Mouse (Mus musculus) midbrain, embryonic 10.5 days (tissue): Measurements from ENCODE around the gene Itsn1. TPM values are rescaled to one million over a fixed set of nuclear protein-coding genes. Genes with fewer than 3 reads are reported as not detected.

Experiments used
- DNase-seq: peaks from one replicate; pipeline ENCODE4 v3.0.0-alpha.2; 2017; ENCODE audit warnings: low spot score
- H3K27ac ChIP-seq: fragments of 300-500 bp; sonication (generic); replicated peaks from 2 replicates; pipeline ENCODE4 v1.5.1; 2016; ENCODE audit warnings: mild to moderate bottlenecking
- H3K27me3 ChIP-seq: fragments of 300-500 bp; sonication (generic); 2 replicates; pipeline ENCODE4 v1.6.1; 2016; ENCODE audit warnings: low read depth, mild to moderate bottlenecking; ENCODE audit not compliant: poor library complexity, severe bottlenecking
- H3K36me3 ChIP-seq: fragments of 300-500 bp; sonication (generic); 2 replicates; pipeline ENCODE4 v1.6.1; 2016; ENCODE audit warnings: mild to moderate bottlenecking, moderate library complexity
- H3K4me1 ChIP-seq: fragments of 300-500 bp; sonication (generic); 2 replicates; pipeline ENCODE4 v1.6.1; 2016
- H3K4me3 ChIP-seq: fragments of 300-500 bp; sonication (generic); 2 replicates; pipeline ENCODE4 v1.5.1; 2016; ENCODE audit warnings: mild to moderate bottlenecking, moderate library complexity
- H3K9me3 ChIP-seq: fragments of 300-500 bp; sonication (generic); replicated peaks from 2 replicates; pipeline ENCODE4 v1.6.1; 2016; ENCODE audit warnings: mild to moderate bottlenecking
- WGBS: fragments of 180-500 bp; shearing (Covaris S2); methylation state at CpG from one replicate; pipeline ENCODE4 v1.1.7; 2016; 5-methylcytosine and 5-hydroxymethylcytosine counted together
- polyA plus RNA-seq: library from polyadenylated mRNA; unstranded; fragments of >200 nt; fragmentation: Nextera tagmentation; extraction: Ambion mirVana; gene quantifications from 2 replicates; pipeline ENCODE4 v1.2.1, GENCODE M21; 2016

Itsn1 gene
- polyA plus RNA-seq, 1 experiment from 2014 or later = 49.5 TPM

DNA sequence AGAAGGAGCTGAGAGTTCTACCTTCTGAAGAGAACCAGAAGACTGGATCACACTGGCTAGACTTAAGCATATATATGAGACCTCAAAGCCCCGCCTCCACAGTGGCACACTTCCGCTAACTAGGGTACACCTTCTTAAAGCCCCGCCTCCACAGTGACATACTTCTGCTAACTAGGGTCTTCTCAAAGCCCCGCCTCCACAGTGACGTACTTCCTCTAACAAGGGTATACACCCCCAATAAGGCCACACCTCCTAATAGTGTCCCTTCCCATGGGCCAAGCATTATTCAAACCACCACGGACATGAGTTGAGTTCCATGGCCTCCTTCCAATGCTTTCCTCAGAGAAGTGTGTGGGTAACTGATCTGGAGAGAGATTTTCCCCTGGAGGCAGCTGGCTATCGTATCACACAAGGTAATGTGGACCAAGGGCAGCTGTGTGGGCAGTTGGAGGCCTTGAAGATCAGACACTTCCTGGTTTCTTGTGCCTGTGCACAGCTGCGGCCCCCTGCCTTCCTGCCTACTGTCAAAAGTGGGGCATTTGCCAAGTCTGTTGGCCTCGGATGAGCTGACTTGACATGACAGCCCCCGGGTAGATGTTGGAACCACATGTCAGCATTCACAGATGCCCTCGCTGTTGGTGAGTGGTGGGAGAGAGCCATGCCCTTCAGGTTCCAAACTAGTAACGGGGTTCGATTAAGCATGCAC lies 174.9 kb downstream of the Itsn1 start:
- Histone ChIP-seq H3K4me3 (no peak overlapping the region), H3K36me3 (peaks cover 14% of the 10 kb centered on the region; the same call in 1 of the 2 replicates), H3K4me1 (peaks cover 12% of the 10 kb centered on the region), H3K27me3 (no peaks in the 10 kb centered on the region), H3K9me3 (no peaks in the 10 kb centered on the region; the same call in 1 of the 2 replicates), H3K27ac (no peak overlapping the region)
- DNase-seq = no peak
- WGBS = 93% methylated on average over 13 of the region's 13 CpGs

DNA sequence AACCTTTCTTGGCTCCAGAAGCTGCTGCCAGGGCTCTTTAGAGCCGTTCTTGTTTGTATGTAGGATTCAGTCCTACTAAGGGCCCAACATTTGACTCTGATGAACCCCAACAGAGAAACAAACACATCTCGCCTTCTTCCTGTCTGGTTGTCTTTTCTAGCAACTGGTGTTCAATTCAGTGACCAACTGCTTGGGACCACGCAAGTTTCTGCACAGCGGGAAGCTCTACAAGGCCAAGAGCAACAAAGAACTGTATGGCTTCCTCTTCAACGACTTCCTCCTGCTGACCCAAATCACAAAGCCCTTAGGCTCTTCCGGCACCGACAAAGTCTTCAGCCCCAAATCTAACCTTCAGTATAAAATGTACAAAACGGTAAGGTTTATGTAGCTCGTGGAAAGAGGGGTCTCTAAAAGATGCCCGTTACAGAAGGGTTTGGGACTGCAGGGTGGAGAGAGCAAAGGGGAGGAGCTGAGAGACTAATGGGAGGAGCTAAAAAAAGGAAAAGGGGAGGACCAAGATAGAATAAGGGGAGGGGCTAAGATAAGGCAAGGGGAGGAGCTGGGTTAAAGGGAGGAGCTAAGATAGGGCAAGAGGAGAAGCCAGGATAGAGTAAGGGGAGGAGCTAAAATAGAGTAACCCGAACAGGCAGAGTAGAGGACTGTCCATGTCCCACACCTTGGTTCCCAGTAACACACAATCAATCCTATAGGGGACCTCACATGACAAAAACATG lies 176.2 kb downstream of the Itsn1 start:
- H3K9me3 ChIP-seq = no peaks in the 10 kb centered on the region; the same call in 1 of the 2 replicates
- H3K27me3 ChIP-seq = no peaks in the 10 kb centered on the region
- no peak overlapping the region for H3K27ac ChIP-seq
- 91% methylated on average over 11 of the region's 11 CpGs for WGBS
- H3K4me3 ChIP-seq = no peak overlapping the region
- H3K36me3 ChIP-seq = peaks cover 14% of the 10 kb centered on the region; the same call in 1 of the 2 replicates
- H3K4me1 ChIP-seq = 0 out of 2 replicates have a peak, but pooled peaks cover 1% of the 10 kb centered on the region
- no peak for DNase-seq

DNA sequence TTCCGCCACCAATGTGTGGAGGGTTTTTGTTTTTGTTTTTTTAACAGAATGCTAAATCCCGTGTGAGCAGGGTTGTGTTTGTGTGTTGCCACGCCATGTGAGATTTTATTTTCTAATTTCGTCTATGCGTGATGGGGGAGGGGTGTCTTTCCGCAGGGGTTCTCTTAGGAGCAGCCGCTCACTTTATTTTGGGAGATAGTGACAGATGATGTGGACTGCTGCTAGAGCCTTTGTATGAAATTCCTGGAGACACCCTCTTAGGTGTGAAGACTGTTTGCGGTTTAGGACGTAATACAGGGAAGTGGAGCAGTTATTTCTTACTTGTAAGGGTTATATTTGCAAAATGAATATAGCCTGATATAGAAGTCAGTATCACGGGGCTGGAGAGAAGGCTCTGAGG lies 176.9 kb downstream of the Itsn1 start:
- H3K4me1 ChIP-seq = no peaks in the 10 kb centered on the region
- no peak overlapping the region for H3K4me3 ChIP-seq
- peaks cover 14% of the 10 kb centered on the region; the same call in 1 of the 2 replicates for H3K36me3 ChIP-seq
- no peaks in the 10 kb centered on the region for H3K27me3 ChIP-seq
- 90% methylated on average over 10 of the region's 10 CpGs for WGBS
- H3K9me3 ChIP-seq = no peaks in the 10 kb centered on the region; the same call in 1 of the 2 replicates
- no peak for DNase-seq
- H3K27ac ChIP-seq = no peak overlapping the region

DNA sequence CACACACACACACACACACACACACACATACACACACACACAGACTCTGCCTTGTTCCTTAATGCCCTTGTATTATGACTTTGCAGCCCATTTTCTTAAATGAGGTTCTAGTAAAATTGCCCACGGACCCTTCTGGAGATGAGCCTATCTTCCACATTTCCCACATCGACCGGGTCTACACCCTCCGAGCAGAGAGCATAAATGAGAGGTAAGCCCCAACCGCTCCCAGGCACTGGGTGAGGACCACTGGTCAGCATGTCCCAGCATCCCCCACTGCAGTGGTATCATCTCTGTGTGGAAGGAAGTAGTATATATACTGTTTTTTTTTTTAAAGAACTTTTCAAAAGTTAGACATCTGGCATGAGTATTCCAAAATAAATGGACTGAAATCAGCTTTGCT lies 177.6 kb downstream of the Itsn1 start:
- peaks cover 14% of the 10 kb centered on the region; the same call in 1 of the 2 replicates for H3K36me3 ChIP-seq
- H3K4me3 ChIP-seq = no peak overlapping the region
- H3K27ac ChIP-seq = no peak overlapping the region
- DNase-seq = no peak
- 92% methylated on average over 5 of the region's 5 CpGs for WGBS
- no peaks in the 10 kb centered on the region for H3K27me3 ChIP-seq
- H3K4me1 ChIP-seq = no peaks in the 10 kb centered on the region
- no peaks in the 10 kb centered on the region; the same call in 1 of the 2 replicates for H3K9me3 ChIP-seq

DNA sequence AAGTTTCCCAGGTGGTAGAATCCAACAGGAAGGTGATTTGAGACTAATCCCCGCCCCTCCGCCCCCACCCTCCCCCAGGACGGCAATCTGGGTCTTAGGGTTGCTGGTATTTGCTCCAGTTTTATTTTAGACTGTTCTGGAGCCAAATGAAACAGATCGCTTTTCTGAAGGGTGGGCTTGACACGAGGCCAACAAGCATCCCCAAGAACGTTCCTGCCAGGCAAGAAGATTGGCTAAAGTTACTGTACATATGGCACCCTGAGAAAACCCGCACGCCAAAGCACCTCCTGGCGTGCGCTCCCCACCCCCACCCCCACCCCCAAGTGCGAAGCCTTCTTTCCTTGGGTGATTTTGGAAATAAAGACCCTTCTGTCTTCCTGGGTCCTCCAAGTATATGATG lies 178.1 kb downstream of the Itsn1 start:
- H3K27ac ChIP-seq = no peak overlapping the region
- DNase-seq = no peak
- no peaks in the 10 kb centered on the region; the same call in 1 of the 2 replicates for H3K9me3 ChIP-seq
- no peaks in the 10 kb centered on the region for H3K27me3 ChIP-seq
- WGBS = 80% methylated on average over 11 of the region's 11 CpGs
- H3K4me1 ChIP-seq = no peaks in the 10 kb centered on the region
- no peak overlapping the region for H3K4me3 ChIP-seq
- peaks cover 16% of the 10 kb centered on the region; the same call in 1 of the 2 replicates for H3K36me3 ChIP-seq

DNA sequence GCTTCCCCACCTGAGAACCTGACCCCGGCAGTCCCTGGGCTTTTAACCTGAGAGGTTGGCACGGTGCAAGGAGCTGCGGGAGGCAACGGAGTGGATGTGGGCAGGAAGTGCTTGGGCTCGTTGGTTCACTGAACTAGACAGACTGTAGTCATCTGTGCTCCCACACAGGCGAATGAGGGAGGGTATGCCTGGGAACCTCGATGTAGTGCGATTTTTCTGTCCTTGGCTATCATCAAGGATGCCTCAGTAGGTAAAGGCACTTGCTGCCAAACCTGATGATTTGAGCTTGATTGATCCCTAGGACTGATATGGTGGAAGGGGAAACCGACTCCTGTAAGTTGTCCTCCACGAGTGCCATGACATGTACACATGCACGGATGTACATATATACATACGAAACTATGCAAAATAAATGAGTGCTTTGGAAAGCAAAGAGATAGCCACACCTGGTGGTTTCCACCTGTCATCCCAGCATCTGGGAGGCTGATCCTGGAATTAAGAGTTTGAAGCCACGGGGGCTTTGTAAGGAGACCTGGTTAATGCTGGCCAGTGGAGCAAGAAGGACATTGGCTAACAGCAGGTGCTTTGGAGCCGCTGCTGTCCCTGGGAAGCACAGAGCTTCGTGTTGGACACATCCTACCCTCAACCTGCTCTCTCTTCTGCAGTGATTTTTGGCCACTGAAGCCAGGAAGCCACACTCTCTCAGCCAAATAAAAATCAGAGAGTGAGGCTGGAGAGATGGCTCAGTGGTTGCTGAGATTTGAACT lies 180.7 kb downstream of the Itsn1 start:
- H3K4me1 ChIP-seq = no peaks in the 10 kb centered on the region
- DNase-seq = no peak
- WGBS = 91% methylated on average over 15 of the region's 15 CpGs

DNA sequence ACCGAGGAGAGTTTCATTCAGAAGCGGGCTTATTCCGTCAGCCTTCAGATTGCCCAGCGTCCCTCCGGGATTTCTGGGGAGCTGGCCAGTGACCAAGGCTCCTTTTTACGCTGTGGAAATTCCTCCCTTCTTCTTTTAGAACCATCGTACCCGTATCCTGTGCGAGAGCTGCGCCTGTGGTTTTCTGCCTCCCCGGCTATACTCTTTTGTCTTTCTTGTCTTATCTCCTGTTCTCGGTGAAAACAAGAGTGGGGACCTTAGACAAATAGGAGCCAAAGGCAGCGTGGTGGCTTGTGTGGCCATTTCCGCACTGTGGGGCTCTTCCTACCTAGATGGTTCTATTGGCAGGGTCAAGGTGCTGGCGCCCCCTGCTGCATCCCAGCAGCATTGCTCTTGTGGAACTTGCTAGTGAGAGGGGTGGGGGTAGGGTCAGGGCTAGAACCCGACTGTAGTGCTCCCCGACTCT lies 188.6 kb downstream of the Itsn1 start:
- Histone ChIP-seq H3K36me3 (0 out of 2 replicates have a peak, but pooled peaks cover under 1% of the 10 kb centered on the region), H3K27ac (peak overlapping the region; percentile 10; the same call in 1 of the 2 replicates), H3K27me3 (no peaks in the 10 kb centered on the region), H3K4me3 (peak overlapping the region; percentile 10; the same call in 1 of the 2 replicates), H3K4me1 (peaks cover 21% of the 10 kb centered on the region), H3K9me3 (no peaks in the 10 kb centered on the region)
- 38% methylated on average over 17 of the region's 17 CpGs for WGBS
- DNase-seq = peak; percentile 85

More for the DNA sequence above, 180.7 kb downstream of the Itsn1 start:
- Histone ChIP-seq H3K27me3 (no peaks in the 10 kb centered on the region), H3K9me3 (no peaks in the 10 kb centered on the region), H3K36me3 (0 out of 2 replicates have a peak, but pooled peaks cover 5% of the 10 kb centered on the region), H3K27ac (no peak overlapping the region), H3K4me3 (no peak overlapping the region)

DNA sequence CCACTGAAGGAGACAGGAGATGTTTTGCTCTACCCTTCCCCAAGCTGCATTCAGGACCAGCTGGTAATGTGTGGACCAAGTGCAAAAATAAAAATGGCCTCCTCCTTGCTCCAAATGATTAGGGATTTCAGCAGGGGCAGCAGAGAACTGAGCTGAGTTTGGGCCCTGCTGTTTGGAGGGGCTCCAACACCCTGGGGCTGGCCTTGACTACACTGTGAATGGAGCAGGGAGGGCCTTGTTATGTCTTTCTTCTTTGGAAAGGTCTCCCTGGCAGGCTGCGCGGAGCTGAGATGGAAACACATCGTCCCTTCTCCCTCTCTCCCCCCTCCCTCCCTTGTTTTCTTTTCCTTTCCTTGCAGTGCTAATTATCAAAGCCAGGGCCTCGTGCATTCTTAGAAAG lies 189.4 kb downstream of the Itsn1 start:
- WGBS = 82% methylated on average over 4 of the region's 4 CpGs
- Histone ChIP-seq H3K4me3 (no peak overlapping the region), H3K27me3 (no peaks in the 10 kb centered on the region), H3K36me3 (peaks cover 8% of the 10 kb centered on the region), H3K4me1 (peaks cover 21% of the 10 kb centered on the region), H3K9me3 (no peaks in the 10 kb centered on the region), H3K27ac (peak overlapping the region; percentile 34)
- DNase-seq = no peak

DNA sequence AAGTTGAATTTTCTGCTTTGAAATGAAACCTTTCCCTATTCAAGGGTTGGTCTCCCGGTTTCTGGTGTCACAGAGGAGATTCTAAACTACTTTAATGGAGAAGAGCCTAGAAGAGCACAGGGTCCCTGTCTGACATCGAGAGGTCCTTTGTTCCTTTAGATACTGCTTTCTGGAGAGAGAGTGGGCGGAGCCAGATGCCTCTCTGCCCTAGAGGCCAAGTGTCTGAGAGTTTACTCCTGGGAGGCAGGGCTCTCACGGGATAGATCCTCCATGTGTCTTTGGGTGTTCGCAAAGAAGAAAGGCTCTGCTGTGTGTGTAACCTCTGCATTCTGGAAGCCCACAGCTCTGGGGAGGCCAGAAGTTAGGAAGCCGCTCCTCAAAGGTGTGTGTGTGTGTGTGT lies 190.0 kb downstream of the Itsn1 start:
- 53% methylated on average over 6 of the region's 6 CpGs for WGBS
- Histone ChIP-seq H3K9me3 (no peaks in the 10 kb centered on the region), H3K27me3 (no peaks in the 10 kb centered on the region), H3K4me1 (peaks cover 21% of the 10 kb centered on the region), H3K4me3 (no peak overlapping the region), H3K27ac (peak overlapping the region; percentile 34), H3K36me3 (peaks cover 14% of the 10 kb centered on the region)
- no peak for DNase-seq

DNA sequence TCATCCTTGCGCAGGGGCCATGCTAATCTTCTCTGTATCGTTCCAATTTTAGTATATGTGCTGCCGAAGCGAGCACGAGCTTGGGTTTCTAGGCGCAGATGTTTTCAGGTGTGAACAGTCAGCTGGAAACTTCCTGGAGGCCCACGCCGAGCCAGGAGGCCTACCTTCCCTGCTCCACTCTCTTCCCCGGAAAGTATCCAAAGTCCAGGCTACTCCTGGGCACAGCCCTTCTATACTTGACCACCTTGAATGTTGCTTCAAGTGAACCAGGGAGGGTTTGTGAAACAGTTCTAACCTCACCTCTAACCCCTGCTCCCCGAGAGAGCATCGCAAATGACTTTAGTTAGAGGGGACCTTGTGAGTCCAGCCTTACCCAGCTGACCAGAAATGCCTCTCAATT lies 192.3 kb downstream of the Itsn1 start:
- no peak overlapping the region for H3K4me3 ChIP-seq
- DNase-seq = no peak
- peaks cover 37% of the 10 kb centered on the region for H3K36me3 ChIP-seq
- H3K27me3 ChIP-seq = no peaks in the 10 kb centered on the region
- peaks cover 21% of the 10 kb centered on the region for H3K4me1 ChIP-seq
- 93% methylated on average over 11 of the region's 11 CpGs for WGBS
- H3K9me3 ChIP-seq = no peaks in the 10 kb centered on the region
- no peak overlapping the region for H3K27ac ChIP-seq

DNA sequence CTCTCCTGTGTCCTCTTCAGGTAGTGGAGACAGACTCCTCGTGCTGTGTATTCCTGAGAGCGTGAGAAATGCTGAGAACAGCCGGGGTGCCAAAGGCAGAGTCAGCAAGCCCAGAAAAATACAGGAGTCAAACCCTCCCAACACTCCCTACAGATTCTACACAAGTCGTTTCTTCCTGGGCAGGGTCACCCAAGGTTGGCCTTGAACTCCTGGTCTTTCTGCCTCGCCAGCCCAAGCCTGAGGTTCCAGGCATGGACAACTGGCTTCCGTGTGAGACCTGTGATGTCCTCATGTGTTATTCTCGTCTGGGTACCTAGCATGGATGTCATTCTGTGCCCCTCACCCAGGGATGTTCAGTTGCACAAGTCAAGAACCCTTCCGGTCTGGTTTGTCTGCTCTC lies 193.9 kb downstream of the Itsn1 start:
- no peak overlapping the region for H3K4me3 ChIP-seq
- H3K27me3 ChIP-seq = no peaks in the 10 kb centered on the region
- H3K36me3 ChIP-seq = peaks cover 53% of the 10 kb centered on the region
- no peak overlapping the region for H3K27ac ChIP-seq
- WGBS = 83% methylated on average over 8 of the region's 8 CpGs
- DNase-seq = no peak
- H3K9me3 ChIP-seq = no peaks in the 10 kb centered on the region
- H3K4me1 ChIP-seq = peaks cover 14% of the 10 kb centered on the region

DNA sequence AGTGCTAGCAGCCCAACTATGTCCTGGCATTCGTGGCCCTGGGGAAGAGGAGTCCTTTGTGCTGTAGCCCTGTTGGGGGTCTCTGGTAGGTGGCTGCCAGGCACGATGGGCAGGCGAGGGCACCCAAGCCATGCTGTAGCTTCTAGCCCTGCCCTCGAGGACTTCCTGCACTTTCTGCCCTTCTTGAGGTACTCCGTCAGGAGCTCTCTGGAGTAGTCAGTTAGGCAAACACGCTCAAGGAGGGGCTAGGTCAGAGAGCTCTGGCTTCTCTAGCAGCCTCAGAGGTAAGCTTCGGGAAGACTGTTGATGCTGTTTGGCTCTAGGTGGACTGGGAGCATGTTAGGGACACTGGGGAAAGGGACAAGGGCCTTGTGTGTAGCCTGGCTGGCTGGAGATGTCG lies 195.3 kb downstream of the Itsn1 start:
- Histone ChIP-seq H3K36me3 (peaks cover 68% of the 10 kb centered on the region), H3K4me3 (no peak overlapping the region), H3K27ac (no peak overlapping the region), H3K9me3 (no peaks in the 10 kb centered on the region), H3K4me1 (peaks cover under 1% of the 10 kb centered on the region; the same call in 1 of the 2 replicates), H3K27me3 (no peaks in the 10 kb centered on the region)
- WGBS = 93% methylated on average over 8 of the region's 8 CpGs
- no peak for DNase-seq
